Mouse (Mus musculus): Measurements from ENCODE around the gene Itm2b. TPM values are rescaled to one million over a fixed set of nuclear protein-coding genes. Genes with fewer than 3 reads are reported as not detected.

The Itm2b gene
- polyA plus RNA-seq, 1 experiment from 2014 or later: 761 TPM

DNA sequence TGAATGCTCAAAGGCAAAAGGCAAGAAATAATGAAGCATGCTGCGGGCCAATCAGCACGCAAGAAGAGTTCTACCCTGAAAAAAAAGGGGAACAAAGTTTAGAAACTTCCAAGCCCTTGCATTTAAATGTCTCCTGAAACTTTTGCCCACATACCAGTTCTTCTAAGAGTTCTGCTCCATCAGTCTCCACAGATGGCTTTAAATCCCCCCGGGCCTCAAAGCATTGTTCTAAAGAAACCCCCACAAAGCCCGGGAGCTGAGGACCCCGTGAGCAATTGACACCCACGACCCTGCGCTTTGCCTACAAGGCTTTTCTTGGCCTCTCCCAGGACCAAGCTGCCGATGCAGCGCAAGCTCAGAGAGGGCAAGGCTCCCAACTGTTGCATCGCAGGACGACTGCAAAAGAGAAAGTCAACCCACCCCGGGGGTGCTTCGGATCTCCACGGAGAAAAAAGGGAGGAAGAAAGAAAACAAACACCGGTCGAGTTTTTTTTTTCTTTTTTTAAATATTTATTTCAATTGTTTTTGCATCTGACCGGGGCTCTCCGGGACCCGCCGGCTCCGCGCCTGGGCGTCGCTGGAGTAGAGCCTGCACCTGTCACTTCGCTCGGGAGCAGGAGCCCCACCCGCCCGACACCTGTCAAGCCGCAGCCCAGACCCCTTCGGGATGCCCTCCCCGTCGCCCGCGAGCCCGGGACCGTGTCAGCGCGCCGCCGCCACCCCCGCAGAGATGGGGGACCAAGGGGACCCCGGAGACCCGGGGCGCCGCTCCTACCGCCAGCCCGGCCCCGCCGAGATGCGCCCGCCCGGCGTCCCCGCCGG is 60.2 kb downstream of the Itm2b start:
- H3K4me3 ChIP-seq (replicated peaks; ENCODE audit: low read length): peak overlapping the region; percentile 97
- peak overlapping the region; percentile 89 for H3K4me2 ChIP-seq (replicated peaks)
- peak; percentile 66 for ATAC-seq (ENCODE audit: low FRiP score)
- H3K9me3 ChIP-seq (ENCODE audit: control insufficient read depth, low read length): no peaks in the 10 kb centered on the region
- DNase-seq (ENCODE audit: low spot score): peak; percentile 26
- WGBS: under 1% methylated on average over 54 of the region's 55 CpGs
- peak overlapping the region; percentile 97 for H3K27ac ChIP-seq
- peaks cover 21% of the 10 kb centered on the region for H3K4me1 ChIP-seq (replicated peaks; ENCODE audit: control insufficient read depth, insufficient read depth, low read length)
- H3K27me3 ChIP-seq (ENCODE audit: control insufficient read depth, insufficient read depth, low read length): no peaks in the 10 kb centered on the region
- H3K9ac ChIP-seq: peak overlapping the region; percentile 94
- H3K36me3 ChIP-seq (replicated peaks; ENCODE audit: control insufficient read depth, insufficient read depth): 0 out of 2 replicates have a peak, but pooled peaks cover 10% of the 10 kb centered on the region

DNA sequence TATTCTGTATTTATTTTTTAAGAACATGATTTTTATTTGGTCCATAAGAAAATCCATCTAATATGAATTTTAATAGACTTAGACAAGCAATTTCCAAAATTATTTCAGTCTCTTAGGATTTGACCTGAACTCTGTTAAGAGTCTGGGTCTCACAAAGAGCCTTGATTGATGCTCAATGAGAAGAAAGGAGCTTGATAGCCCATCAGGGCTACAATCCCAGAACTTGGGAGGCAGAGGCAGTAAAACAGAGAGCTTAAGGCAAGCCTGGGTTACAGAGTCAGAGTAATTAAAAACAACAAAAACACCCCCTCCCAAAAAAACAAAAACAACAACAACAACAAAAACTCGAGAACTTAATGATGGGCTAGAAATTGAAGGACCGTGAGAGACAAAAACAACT is 61.1 kb downstream of the Itm2b start:
- H3K27me3 ChIP-seq (ENCODE audit: control insufficient read depth, insufficient read depth, low read length): no peaks in the 10 kb centered on the region
- no peak for ATAC-seq (ENCODE audit: low FRiP score)
- H3K4me3 ChIP-seq (replicated peaks; ENCODE audit: low read length): no peak overlapping the region
- no peak overlapping the region for H3K27ac ChIP-seq
- no peak for DNase-seq (ENCODE audit: low spot score)
- H3K9me3 ChIP-seq (ENCODE audit: control insufficient read depth, low read length): no peaks in the 10 kb centered on the region
- H3K4me2 ChIP-seq (replicated peaks): peak overlapping the region; percentile 89
- H3K4me1 ChIP-seq (replicated peaks; ENCODE audit: control insufficient read depth, insufficient read depth, low read length): peaks cover 21% of the 10 kb centered on the region
- H3K9ac ChIP-seq: no peak overlapping the region
- 49% methylated on average over 2 of the region's 2 CpGs for WGBS
- H3K36me3 ChIP-seq (replicated peaks; ENCODE audit: control insufficient read depth, insufficient read depth): 0 out of 2 replicates have a peak, but pooled peaks cover 11% of the 10 kb centered on the region

DNA sequence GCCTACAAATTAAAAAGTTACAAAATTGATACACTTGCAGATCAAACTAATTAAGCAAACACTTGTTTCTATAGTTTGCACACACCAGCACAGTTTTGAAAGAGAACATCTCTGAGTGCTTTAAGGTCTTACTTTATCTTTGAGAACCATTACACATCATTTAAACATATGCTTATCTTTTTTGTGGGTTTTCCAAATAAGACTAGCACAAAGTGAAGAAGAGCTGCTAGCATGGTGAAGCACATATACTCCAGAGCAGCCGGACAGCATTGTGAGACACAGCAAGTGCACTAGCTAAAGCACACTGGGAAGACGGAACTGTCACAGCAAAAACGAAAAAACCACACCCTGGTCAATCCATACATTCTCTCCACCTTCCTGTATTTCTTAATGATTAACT is 62.9 kb downstream of the Itm2b start:
- no peaks in the 10 kb centered on the region for H3K27me3 ChIP-seq (ENCODE audit: control insufficient read depth, insufficient read depth, low read length)
- WGBS: 93% methylated on average over 3 of the region's 3 CpGs
- 0 out of 2 replicates have a peak, but pooled peaks cover 16% of the 10 kb centered on the region for H3K36me3 ChIP-seq (replicated peaks; ENCODE audit: control insufficient read depth, insufficient read depth)
- H3K4me2 ChIP-seq (replicated peaks): no peak overlapping the region
- DNase-seq (ENCODE audit: low spot score) (no peak), ATAC-seq (ENCODE audit: low FRiP score) (no peak)
- no peaks in the 10 kb centered on the region for H3K9me3 ChIP-seq (ENCODE audit: control insufficient read depth, low read length)
- peaks cover 20% of the 10 kb centered on the region for H3K4me1 ChIP-seq (replicated peaks; ENCODE audit: control insufficient read depth, insufficient read depth, low read length)
- H3K9ac ChIP-seq: no peak overlapping the region
- no peak overlapping the region for H3K27ac ChIP-seq
- H3K4me3 ChIP-seq (replicated peaks; ENCODE audit: low read length): no peak overlapping the region

DNA sequence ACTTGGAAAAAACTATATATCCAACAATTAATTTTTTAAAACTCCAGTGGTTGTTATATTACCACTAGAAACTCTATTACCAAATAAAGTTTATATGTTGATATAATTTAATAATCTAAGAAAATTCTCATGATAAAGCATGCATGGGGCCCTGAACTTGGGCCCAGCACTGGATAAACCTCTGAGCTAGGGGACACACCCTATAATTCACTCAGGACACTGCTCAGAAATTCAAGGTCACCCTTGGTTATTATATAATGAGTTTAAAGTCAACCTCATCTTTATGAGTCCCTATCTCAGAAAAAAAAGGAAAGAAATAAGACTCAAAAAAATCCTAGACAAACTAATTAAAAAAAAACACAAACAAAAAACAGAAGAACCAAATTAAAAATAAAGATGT is 68.2 kb downstream of the Itm2b start:
- ATAC-seq (ENCODE audit: low FRiP score): no peak

DNA sequence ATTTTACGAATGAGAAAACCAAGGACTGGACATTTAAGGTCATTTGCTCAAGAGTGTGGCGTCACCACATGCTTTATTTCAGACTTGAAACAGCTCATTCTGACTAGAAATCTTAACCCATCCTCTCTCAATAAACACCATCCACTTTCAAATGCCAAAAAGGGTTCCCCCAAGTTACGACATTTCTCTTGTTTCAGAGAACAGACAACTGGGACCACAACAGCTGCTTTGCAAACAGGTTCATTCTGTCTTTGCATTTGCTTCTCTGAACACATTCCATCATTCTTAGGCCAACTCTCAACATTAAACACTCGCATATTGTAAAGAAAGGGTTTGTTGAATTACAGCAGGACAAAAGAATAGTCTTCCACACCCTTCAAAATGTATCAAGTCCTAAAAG is 71.2 kb downstream of the Itm2b start:
- ATAC-seq (ENCODE audit: low FRiP score) (no peak), DNase-seq (ENCODE audit: low spot score) (no peak)
- Histone ChIP-seq H3K4me3 (replicated peaks; ENCODE audit: low read length) (no peak overlapping the region), H3K9ac (no peak overlapping the region), H3K36me3 (replicated peaks; ENCODE audit: control insufficient read depth, insufficient read depth) (0 out of 2 replicates have a peak, but pooled peaks cover 4% of the 10 kb centered on the region), H3K4me1 (replicated peaks; ENCODE audit: control insufficient read depth, insufficient read depth, low read length) (no peaks in the 10 kb centered on the region), H3K27me3 (ENCODE audit: control insufficient read depth, insufficient read depth, low read length) (no peaks in the 10 kb centered on the region), H3K4me2 (replicated peaks) (no peak overlapping the region), H3K9me3 (ENCODE audit: control insufficient read depth, low read length) (no peaks in the 10 kb centered on the region), H3K27ac (no peak overlapping the region)
- WGBS: 73% methylated on average over 4 of the region's 4 CpGs

More for the DNA sequence above, 68.2 kb downstream of the Itm2b start:
- H3K27me3 ChIP-seq (ENCODE audit: control insufficient read depth, insufficient read depth, low read length): no peaks in the 10 kb centered on the region
- H3K36me3 ChIP-seq (replicated peaks; ENCODE audit: control insufficient read depth, insufficient read depth): 0 out of 2 replicates have a peak, but pooled peaks cover 16% of the 10 kb centered on the region
- no peak overlapping the region for H3K9ac ChIP-seq
- H3K4me1 ChIP-seq (replicated peaks; ENCODE audit: control insufficient read depth, insufficient read depth, low read length): no peaks in the 10 kb centered on the region
- DNase-seq (ENCODE audit: low spot score): no peak
- no peaks in the 10 kb centered on the region for H3K9me3 ChIP-seq (ENCODE audit: control insufficient read depth, low read length)
- H3K27ac ChIP-seq: no peak overlapping the region
- H3K4me3 ChIP-seq (replicated peaks; ENCODE audit: low read length): no peak overlapping the region
- no peak overlapping the region for H3K4me2 ChIP-seq (replicated peaks)

DNA sequence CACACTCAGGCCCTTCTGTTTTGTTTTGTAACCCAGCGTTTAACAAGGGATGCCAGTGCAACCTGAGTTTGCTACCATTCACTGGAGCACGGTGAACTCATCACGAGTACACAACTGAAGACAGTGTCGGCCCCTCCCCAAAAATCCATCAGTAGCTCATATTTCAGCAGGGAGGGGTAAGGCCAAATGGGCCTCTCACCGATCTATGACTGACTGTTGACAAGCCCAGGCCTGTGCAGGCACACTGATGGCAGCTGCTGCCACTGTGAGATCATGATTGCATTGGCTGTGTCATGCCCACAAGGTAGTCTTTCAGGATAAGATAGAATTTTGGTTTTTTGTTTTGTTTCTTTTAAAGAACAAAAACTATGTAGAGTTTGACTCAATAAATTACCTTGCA is 71.7 kb downstream of the Itm2b start:
- no peaks in the 10 kb centered on the region for H3K27me3 ChIP-seq (ENCODE audit: control insufficient read depth, insufficient read depth, low read length)
- H3K4me1 ChIP-seq (replicated peaks; ENCODE audit: control insufficient read depth, insufficient read depth, low read length): no peaks in the 10 kb centered on the region
- WGBS: 67% methylated on average over 5 of the region's 5 CpGs
- H3K27ac ChIP-seq: no peak overlapping the region
- H3K9ac ChIP-seq: no peak overlapping the region
- H3K36me3 ChIP-seq (replicated peaks; ENCODE audit: control insufficient read depth, insufficient read depth): no peaks in the 10 kb centered on the region
- H3K4me3 ChIP-seq (replicated peaks; ENCODE audit: low read length): no peak overlapping the region
- H3K9me3 ChIP-seq (ENCODE audit: control insufficient read depth, low read length): no peaks in the 10 kb centered on the region
- DNase-seq (ENCODE audit: low spot score) (no peak), ATAC-seq (ENCODE audit: low FRiP score) (no peak)
- H3K4me2 ChIP-seq (replicated peaks): no peak overlapping the region

DNA sequence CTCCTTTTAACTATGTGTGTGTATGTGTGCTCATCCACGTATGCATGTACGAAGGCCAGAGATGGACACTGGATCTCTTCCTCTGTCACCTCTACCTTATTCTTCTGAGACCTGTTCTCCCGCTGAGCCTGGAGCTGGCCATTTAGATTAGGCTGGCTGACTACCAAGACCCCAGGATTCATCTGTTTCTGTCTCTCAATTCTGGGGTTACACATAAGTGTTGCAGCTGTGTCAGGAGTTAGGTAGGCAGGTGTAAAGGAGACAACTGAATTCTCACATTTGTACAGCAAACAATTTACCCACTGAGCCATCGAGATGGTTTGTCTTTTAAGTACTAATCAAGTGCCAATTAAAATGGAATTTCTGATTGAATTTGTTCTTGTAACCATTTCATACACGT is 72.2 kb downstream of the Itm2b start:
- no peaks in the 10 kb centered on the region for H3K27me3 ChIP-seq (ENCODE audit: control insufficient read depth, insufficient read depth, low read length)
- WGBS: 85% methylated on average over 5 of the region's 5 CpGs
- ATAC-seq (ENCODE audit: low FRiP score): no peak
- no peak for DNase-seq (ENCODE audit: low spot score)
- no peak overlapping the region for H3K27ac ChIP-seq
- no peak overlapping the region for H3K9ac ChIP-seq
- H3K36me3 ChIP-seq (replicated peaks; ENCODE audit: control insufficient read depth, insufficient read depth): no peaks in the 10 kb centered on the region
- no peak overlapping the region for H3K4me3 ChIP-seq (replicated peaks; ENCODE audit: low read length)
- H3K9me3 ChIP-seq (ENCODE audit: control insufficient read depth, low read length): no peaks in the 10 kb centered on the region
- H3K4me2 ChIP-seq (replicated peaks): no peak overlapping the region
- H3K4me1 ChIP-seq (replicated peaks; ENCODE audit: control insufficient read depth, insufficient read depth, low read length): no peaks in the 10 kb centered on the region

Other genes with a start within 250 kb of the Itm2b start
- 4.2 and 4.6 TPM in 2 replicates for gene Lpar6, start 147.4 kb downstream of the Itm2b start, polyA plus RNA-seq (2014; fragmentation: Nextera tagmentation; extraction: Ambion mirVana)
- gene Rb1, start 59.5 kb downstream of the Itm2b start, polyA plus RNA-seq (2014; fragmentation: Nextera tagmentation; extraction: Ambion mirVana): 29.2 and 32.2 TPM in 2 replicates
- 63.9 and 67.8 TPM in 2 replicates for gene Med4, start 124.7 kb upstream of the Itm2b start, polyA plus RNA-seq (2014; fragmentation: Nextera tagmentation; extraction: Ambion mirVana)
- gene Sucla2, start 140.0 kb upstream of the Itm2b start, polyA plus RNA-seq (2014; fragmentation: Nextera tagmentation; extraction: Ambion mirVana): 139 and 145 TPM in 2 replicates
- gene Nudt15, start 163.0 kb upstream of the Itm2b start, polyA plus RNA-seq (2014; fragmentation: Nextera tagmentation; extraction: Ambion mirVana): 10.3 and 11.2 TPM in 2 replicates